In the genomic region with DNA sequence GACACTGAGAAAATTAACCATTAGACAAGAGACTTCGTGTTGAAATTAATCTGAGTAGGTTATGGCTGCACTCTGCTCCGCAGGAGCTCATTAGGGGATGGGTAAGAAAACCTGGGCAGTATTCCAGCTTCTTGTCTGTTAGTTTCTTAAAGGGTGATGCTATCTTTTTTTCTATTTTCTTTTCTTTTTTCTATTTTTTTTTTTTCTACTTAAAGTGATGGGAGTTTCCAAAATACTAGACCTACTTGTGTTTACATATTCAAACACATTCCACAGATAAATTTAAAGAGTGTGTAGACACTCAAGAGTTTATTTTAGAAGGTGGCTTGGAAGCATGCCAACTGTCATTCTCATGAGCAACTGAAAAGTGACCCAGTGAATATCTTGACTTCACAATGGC, we compare ENCODE assay signal across 10 mouse cellular contexts.
DNase-seq lines count a peak whose midpoint lies in the region; ATAC-seq lines count a peak whose summit lies in the region.
"Had no signal": no experiment of that assay in that cellular context is flagged by ENCODE, and none has a peak within 500 bp of the region (broad histone marks: within the 10 kb centered on the region; RNA-seq: fewer than 3 reads in every experiment).

No protein-coding gene starts in this region.

- H3K27ac ChIP-seq in heart, embryonic 15.5 days = peak overlapping the region; percentile 77
- H3K27ac ChIP-seq in midbrain, embryonic 14.5 days (replicated peaks; ENCODE audit: low read depth, low read length) = no peak overlapping the region
- H3K27ac ChIP-seq in midbrain, embryonic 16.5 days (ENCODE audit: low read length) = no peak overlapping the region
- H3K27ac ChIP-seq: liver, embryonic 13.5 days had no signal

- H3K9me3 ChIP-seq in heart, embryonic 15.5 days (replicated peaks) = no peaks in the 10 kb centered on the region
- no peaks in the 10 kb centered on the region for H3K9me3 ChIP-seq in midbrain, embryonic 14.5 days (ENCODE audit: control insufficient read depth, low read length)
- no peaks in the 10 kb centered on the region for H3K9me3 ChIP-seq in midbrain, embryonic 16.5 days (replicated peaks; ENCODE audit: control insufficient read depth, low read length, poor library complexity, severe bottlenecking)
- H3K9me3 ChIP-seq: liver, embryonic 13.5 days had no signal

- DNase-seq in heart, adult 11 months = no peak
- DNase-seq in midbrain, embryonic 14.5 days = peak; percentile 24
- DNase-seq in brain, adult 2 months (ENCODE audit: low read depth, low spot score) = peak; percentile 7
- DNase-seq in lung, postnatal 14 days = peak; percentile 65
- DNase-seq in adrenal gland, postnatal 14 days = no peak
- no peak for DNase-seq in natural killer cell, adult 2 months (ENCODE audit: low spot score in 2 of 2)
- DNase-seq: liver, embryonic 13.5 days; thymus, adult 18-20 months had no signal

- H3K27me3 ChIP-seq in heart, embryonic 15.5 days = no peaks in the 10 kb centered on the region
- H3K27me3 ChIP-seq in midbrain, embryonic 14.5 days (ENCODE audit: control insufficient read depth, insufficient read depth, low read length) = no peaks in the 10 kb centered on the region
- no peaks in the 10 kb centered on the region for H3K27me3 ChIP-seq in midbrain, embryonic 16.5 days (ENCODE audit: control insufficient read depth, insufficient read depth, low read depth, low read length)
- H3K27me3 ChIP-seq: liver, embryonic 13.5 days had no signal

- peak overlapping the region; percentile 25; the same call in 1 of the 2 replicates for H3K4me2 ChIP-seq in heart, embryonic 15.5 days
- no peak overlapping the region for H3K4me2 ChIP-seq in midbrain, embryonic 14.5 days (ENCODE audit: low read length)
- H3K4me2 ChIP-seq in midbrain, embryonic 16.5 days (ENCODE audit: low read length) = no peak overlapping the region
- H3K4me2 ChIP-seq: liver, embryonic 13.5 days had no signal

- 12% methylated on average over 2 of the region's 2 CpGs for WGBS in heart, embryonic 15.5 days
- 75% methylated on average over 2 of the region's 2 CpGs for WGBS in midbrain, embryonic 14.5 days
- 53% methylated on average over 2 of the region's 2 CpGs for WGBS in midbrain, embryonic 16.5 days

- 0 out of 2 replicates have a peak, but pooled peaks have one; percentile 19 for ATAC-seq in heart, embryonic 15.5 days (replicated peaks; ENCODE audit: insufficient number of reproducible peaks, insufficient read depth, low FRiP score, low read depth)
- ATAC-seq in midbrain, embryonic 14.5 days (ENCODE audit: low FRiP score, low TSS enrichment) = no peak
- no peak for ATAC-seq in midbrain, embryonic 16.5 days

- peaks cover 25% of the 10 kb centered on the region for H3K36me3 ChIP-seq in heart, embryonic 15.5 days
- H3K36me3 ChIP-seq in midbrain, embryonic 14.5 days (ENCODE audit: control insufficient read depth, insufficient read depth, low read length) = peaks cover 40% of the 10 kb centered on the region
- 0 out of 2 replicates have a peak, but pooled peaks cover 6% of the 10 kb centered on the region for H3K36me3 ChIP-seq in midbrain, embryonic 16.5 days (ENCODE audit: control insufficient read depth, insufficient read depth, low read length)
- H3K36me3 ChIP-seq: liver, embryonic 13.5 days had no signal

- peaks cover 23% of the 10 kb centered on the region for H3K4me1 ChIP-seq in heart, embryonic 15.5 days (replicated peaks)
- H3K4me1 ChIP-seq in midbrain, embryonic 14.5 days (ENCODE audit: control insufficient read depth, insufficient read depth, low read length) = no peaks in the 10 kb centered on the region
- no peaks in the 10 kb centered on the region for H3K4me1 ChIP-seq in midbrain, embryonic 16.5 days (ENCODE audit: control insufficient read depth, insufficient read depth, low read length)
- H3K4me1 ChIP-seq: liver, embryonic 13.5 days had no signal

- H3K4me3 ChIP-seq in heart, embryonic 15.5 days = no peak overlapping the region
- no peak overlapping the region for H3K4me3 ChIP-seq in midbrain, embryonic 14.5 days (replicated peaks; ENCODE audit: low read depth, low read length)
- H3K4me3 ChIP-seq in midbrain, embryonic 16.5 days (ENCODE audit: low read depth, low read length) = no peak overlapping the region
- H3K4me3 ChIP-seq: liver, embryonic 13.5 days had no signal

- no peak overlapping the region for H3K9ac ChIP-seq in heart, embryonic 15.5 days
- no peak overlapping the region for H3K9ac ChIP-seq in midbrain, embryonic 14.5 days (replicated peaks; ENCODE audit: low read length)
- H3K9ac ChIP-seq in midbrain, embryonic 16.5 days (ENCODE audit: low read depth, low read length) = no peak overlapping the region
- H3K9ac ChIP-seq: liver, embryonic 13.5 days had no signal

Comparison
In these comparisons a context has a peak if more than half of its experiments do, and no peak if none do; other contexts are left out.
1. DNase-seq: peak in midbrain, embryonic 14.5 days (single experiment), brain, adult 2 months (single experiment) and lung, postnatal 14 days (single experiment); none in heart, adult 11 months (single experiment), adrenal gland, postnatal 14 days (single experiment) and natural killer cell, adult 2 months (0 of 2).